Mouse (Mus musculus) kidney, adult 2 months (tissue): ENCODE measurements around the gene Cs. TPM values are rescaled to one million over a fixed set of nuclear protein-coding genes. Genes with fewer than 3 reads are reported as not detected.
A peak's percentile ranks its signal among the peaks of the same experiment; 100 is the strongest.

Source experiments
- DNase-seq: peaks from one replicate; pipeline ENCODE4 v3.0.0; 2021
- H3K27ac ChIP-seq: fragments of 200-500 bp; 2 replicates; pipeline ENCODE4 v1.5.1; 2012; ENCODE audit warnings: low read depth, low read length, control low read depth, inconsistent platforms; ENCODE audit not compliant: insufficient read depth
- H3K27me3 ChIP-seq: fragments of 200-500 bp; replicated peaks from 2 replicates; pipeline ENCODE4 v1.6.1; 2012; ENCODE audit warnings: mild to moderate bottlenecking, moderate library complexity, low read length, inconsistent platforms; ENCODE audit not compliant: control insufficient read depth, insufficient read depth
- H3K36me3 ChIP-seq: fragments of 200-500 bp; 2 replicates; pipeline ENCODE4 v1.6.1; 2012; ENCODE audit warnings: mild to moderate bottlenecking, moderate library complexity, low read length, inconsistent platforms; ENCODE audit not compliant: control insufficient read depth, insufficient read depth
- H3K4me1 ChIP-seq: fragments of 200-500 bp; 2 replicates; pipeline ENCODE4 v1.6.1; 2011; ENCODE audit warnings: low read length; ENCODE audit not compliant: control insufficient read depth, insufficient read depth
- H3K4me3 ChIP-seq: fragments of 200-500 bp; 2 replicates; pipeline ENCODE4 v1.5.1; 2011; ENCODE audit warnings: mild to moderate bottlenecking, low read depth, low read length, control low read depth; ENCODE audit not compliant: insufficient read depth
- CTCF ChIP-seq: fragments of 200-500 bp; conservative IDR thresholded peaks from 2 replicates; pipeline ENCODE4 v1.5.1; 2011; ENCODE audit warnings: low read depth, mild to moderate bottlenecking, control low read depth, low read length, moderate library complexity, mixed read lengths; ENCODE audit not compliant: insufficient read depth, insufficient read length
- POLR2A ChIP-seq: fragments of 200-500 bp; IDR thresholded peaks from one replicate; pipeline ENCODE4 v1.6.1; 2011; ENCODE audit warnings: low read depth, low read length, control low read depth
- WGBS: fragments of 180-500 bp; shearing (Covaris S2); methylation state at CpG from one replicate; pipeline ENCODE4 v1.1.7; 2018; 5-methylcytosine and 5-hydroxymethylcytosine counted together
- polyA plus RNA-seq: library from polyadenylated mRNA; depleted of rRNA; stranded (reverse); fragments of >200 nt; gene quantifications from 2 replicates; pipeline ENCODE4 v1.2.3, GENCODE M21; 2012

The Cs gene
- polyA plus RNA-seq, 1 experiment = 273 TPM

DNA sequence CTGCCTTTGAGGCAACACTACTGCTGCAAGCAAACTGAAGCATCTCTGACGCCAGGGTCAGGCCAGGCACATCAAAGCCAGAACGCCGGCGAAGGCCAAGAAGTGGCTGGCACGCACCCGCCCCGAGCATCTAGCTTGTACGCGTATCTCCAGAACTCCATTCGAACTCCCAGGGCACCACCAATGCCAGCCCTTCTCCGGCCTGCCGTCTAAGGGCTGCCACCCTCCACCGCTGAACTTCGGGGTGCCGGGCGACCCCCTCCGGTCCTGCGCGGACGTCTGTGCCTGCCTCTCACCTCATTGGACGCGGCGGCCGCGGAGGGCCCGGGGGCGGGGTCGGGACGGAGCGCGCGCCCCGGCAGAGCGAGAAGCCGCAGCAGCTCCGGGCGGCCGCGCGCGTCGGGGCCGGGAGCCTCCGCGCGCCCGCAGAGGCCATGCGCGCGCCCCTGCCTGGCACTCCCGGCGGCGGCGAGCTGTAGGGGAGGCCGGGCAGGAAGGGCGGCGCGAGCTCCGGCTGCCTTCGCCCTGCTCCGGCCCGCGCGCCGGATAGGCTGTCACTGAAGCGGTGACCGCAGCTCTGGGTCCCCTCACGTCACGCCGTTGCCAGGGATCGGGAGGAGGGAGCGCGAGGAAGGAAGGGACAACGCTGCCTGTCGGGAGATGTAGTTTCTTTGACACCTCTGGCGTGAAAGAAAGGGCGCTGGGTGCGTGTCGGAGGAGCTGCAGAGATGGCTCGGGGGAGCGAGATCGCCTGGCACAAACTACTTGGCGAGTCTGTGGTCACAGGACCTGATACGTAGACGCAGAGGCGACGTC, 31.1 kb downstream of the Cs start, which contains the start of gene Coq10a:
TSS of gene Coq10a (minus strand) at position 596 of the 816 bp plus-strand sequence.
- TF ChIP-seq POLR2A (peak; percentile 83), CTCF (no peak)
- WGBS = 2% methylated on average over 72 of the region's 87 CpGs
- Histone ChIP-seq H3K27ac (peak within 1 kb of the TSS; percentile 80), H3K4me3 (peak within 1 kb of the TSS; percentile 75), H3K36me3 (no peaks in the 10 kb centered on the region), H3K27me3 (no peaks in the 10 kb centered on the region), H3K4me1 (peaks cover 10% of the 10 kb centered on the region)
- DNase-seq = peak; percentile 96

DNA sequence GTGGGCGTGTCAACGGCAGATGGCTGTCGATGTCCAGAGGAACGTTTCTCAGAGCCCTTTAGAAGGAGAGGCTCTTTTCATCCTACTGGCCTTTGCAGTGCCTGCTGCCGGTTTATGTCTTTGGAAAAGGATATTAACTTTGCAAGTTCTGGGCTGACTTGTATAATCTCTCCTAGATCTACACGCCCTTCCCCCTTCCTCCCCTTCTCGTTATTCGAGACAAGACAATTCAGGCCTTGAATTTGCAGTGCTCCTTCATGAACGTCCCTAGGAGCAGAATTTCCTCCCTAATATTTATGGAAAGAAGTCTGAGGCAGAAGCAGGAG, 31.6 kb downstream of the Cs start:
- Histone ChIP-seq H3K27ac (peak overlapping the region; percentile 54), H3K4me3 (peak overlapping the region; percentile 75), H3K27me3 (no peaks in the 10 kb centered on the region), H3K36me3 (no peaks in the 10 kb centered on the region), H3K4me1 (peaks cover 10% of the 10 kb centered on the region)
- no peak for TF ChIP-seq CTCF
- TF ChIP-seq POLR2A = no peak
- DNase-seq = no peak
- WGBS = 4% methylated on average over 9 of the region's 9 CpGs

DNA sequence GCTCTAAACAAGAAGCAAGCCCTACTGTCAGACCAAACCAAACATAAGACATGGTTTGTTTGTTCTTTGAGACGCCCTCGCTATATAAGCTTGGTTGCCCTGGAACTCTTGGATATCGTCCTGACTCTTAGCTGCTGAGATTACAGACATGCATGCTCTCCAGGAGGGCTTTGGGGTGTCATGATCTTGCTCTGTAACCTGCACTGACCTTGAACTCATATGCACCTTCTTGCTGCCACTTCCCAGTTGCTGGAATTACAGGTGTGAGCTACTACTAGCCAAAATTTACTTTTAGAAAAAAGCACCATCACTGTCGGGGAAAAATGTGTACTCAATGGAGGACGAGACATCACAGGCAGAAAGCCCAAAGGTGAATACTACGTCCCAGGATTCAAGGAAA, 32.1 kb downstream of the Cs start:
- H3K27me3 ChIP-seq = no peaks in the 10 kb centered on the region

DNA sequence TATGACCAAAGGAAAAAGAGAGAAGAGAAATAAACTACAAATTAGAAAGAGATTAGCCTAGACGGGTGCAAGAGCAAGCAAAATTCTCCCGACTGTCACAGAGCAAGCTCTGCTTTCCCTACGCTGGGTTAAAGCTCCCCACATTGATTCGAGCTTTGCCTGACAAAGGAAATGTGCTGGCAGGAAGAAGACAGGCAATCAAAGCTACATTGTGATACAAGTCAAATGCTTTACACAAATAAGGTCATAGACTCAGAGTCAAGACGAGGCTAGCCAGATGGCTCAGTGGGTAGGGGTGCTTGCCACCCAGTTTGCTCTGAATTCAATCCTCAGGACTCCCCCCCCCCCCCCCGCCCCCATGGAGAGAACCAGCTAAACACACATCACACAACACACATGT, 32.5 kb downstream of the Cs start:
- DNase-seq = no peak
- H3K4me3 ChIP-seq = no peak overlapping the region
- TF ChIP-seq CTCF (no peak), POLR2A (no peak)
- H3K4me1 ChIP-seq = peaks cover 10% of the 10 kb centered on the region
- H3K36me3 ChIP-seq = no peaks in the 10 kb centered on the region
- H3K27ac ChIP-seq = no peak overlapping the region
- 78% methylated on average over 6 of the region's 6 CpGs for WGBS
- no peaks in the 10 kb centered on the region for H3K27me3 ChIP-seq

More for the DNA sequence above, 32.1 kb downstream of the Cs start:
- no peak for DNase-seq
- WGBS = 87% methylated on average over 6 of the region's 6 CpGs
- Histone ChIP-seq H3K27ac (peak overlapping the region; percentile 54), H3K4me3 (0 out of 2 replicates have a peak overlapping the region, but pooled peaks have one; percentile 75), H3K36me3 (no peaks in the 10 kb centered on the region), H3K4me1 (peaks cover 10% of the 10 kb centered on the region)
- TF ChIP-seq CTCF (no peak), POLR2A (no peak)

DNA sequence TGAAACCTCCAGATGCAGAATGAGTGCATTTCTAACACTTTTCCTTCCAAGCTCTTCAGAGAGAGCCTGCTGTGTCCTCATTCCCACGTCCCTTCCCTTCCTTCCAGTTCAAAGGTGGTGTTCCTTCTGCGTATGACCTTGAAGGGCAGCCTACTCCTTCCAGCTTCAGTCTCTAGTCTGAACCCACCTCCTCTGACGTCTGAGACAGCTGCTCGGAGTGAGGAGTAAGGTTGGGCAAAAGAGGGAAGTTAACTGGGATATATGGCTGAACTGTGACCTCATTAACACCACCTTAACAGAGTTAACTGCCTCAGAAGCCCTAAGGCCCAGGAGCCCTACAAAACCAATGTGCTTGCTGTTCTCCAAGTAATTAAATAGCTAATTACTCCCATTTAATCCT, 33.1 kb downstream of the Cs start:
- no peak for DNase-seq
- H3K36me3 ChIP-seq = no peaks in the 10 kb centered on the region
- no peak for TF ChIP-seq POLR2A
- no peak for TF ChIP-seq CTCF
- no peak overlapping the region for H3K4me3 ChIP-seq
- no peaks in the 10 kb centered on the region for H3K27me3 ChIP-seq
- WGBS = 29% methylated on average over 4 of the region's 4 CpGs
- peak overlapping the region; percentile 17; the same call in 1 of the 2 replicates for H3K27ac ChIP-seq
- H3K4me1 ChIP-seq = peaks cover 10% of the 10 kb centered on the region

DNA sequence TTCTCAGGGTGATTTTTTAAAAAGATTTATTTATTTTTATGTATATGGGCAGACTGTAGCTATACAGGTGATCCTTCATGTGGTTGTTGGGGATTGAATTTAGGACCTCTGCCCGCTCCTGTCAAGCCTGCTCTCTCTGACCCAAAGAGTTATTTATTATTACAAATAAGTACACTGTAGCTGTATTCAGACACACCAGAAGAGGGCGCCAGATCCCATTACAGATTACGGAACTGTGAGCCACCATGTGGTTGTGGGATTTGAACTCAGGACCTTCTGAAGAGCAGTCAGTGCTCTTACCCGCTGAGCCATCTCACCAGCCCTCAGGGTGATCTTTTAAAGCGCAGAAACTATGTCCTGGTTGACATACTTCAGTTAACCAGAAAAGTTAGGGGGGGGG, 34.6 kb downstream of the Cs start:
- Histone ChIP-seq H3K27ac (no peak overlapping the region), H3K4me3 (no peak overlapping the region), H3K4me1 (peaks cover 16% of the 10 kb centered on the region), H3K36me3 (no peaks in the 10 kb centered on the region), H3K27me3 (no peaks in the 10 kb centered on the region)
- no peak for DNase-seq
- 76% methylated on average over 5 of the region's 5 CpGs for WGBS
- no peak for TF ChIP-seq POLR2A
- TF ChIP-seq CTCF = peak; percentile 15; the same call in 1 of the 2 replicates

DNA sequence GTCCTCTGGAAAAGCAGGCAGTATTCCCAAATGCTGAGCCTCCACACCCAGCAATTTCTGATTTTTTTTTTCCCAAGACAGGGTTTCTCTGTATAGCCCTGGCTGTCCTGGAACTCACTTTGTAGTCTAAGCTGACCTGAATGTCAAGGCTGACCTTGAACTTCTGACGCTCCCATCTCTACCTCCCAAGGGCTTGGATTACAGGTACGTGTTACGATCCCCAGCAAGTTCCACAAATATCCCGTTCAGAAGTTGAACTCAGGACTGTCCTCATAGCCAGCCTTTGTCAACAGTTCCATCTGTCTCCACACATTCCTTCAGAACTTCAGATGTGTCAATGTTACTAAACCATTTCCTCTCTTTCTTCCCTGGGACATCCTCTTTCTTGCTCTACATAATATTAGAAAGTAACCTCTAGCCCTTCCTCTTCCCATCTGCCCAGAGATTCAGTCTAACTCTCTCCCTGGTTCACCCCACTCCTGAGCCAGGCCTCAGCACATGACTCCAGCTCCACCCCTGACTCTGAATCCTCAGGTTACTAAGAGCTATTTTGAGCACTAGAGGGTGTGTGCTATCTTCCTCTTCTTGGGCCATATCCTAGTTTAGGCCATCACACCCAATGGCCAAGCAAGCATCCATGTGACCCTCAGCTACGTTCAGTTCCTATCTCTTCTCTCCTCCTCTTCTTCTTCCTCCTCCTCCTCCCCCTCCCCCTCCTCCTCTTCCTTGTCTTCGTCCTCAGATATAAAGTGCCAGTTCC, 35.6 kb downstream of the Cs start:
- no peak overlapping the region for H3K27ac ChIP-seq
- WGBS = 55% methylated on average over 6 of the region's 6 CpGs
- H3K4me3 ChIP-seq = no peak overlapping the region

More for the DNA sequence above, 35.6 kb downstream of the Cs start:
- peaks cover 15% of the 10 kb centered on the region for H3K4me1 ChIP-seq
- no peak for TF ChIP-seq CTCF
- no peak for TF ChIP-seq POLR2A
- no peaks in the 10 kb centered on the region for H3K27me3 ChIP-seq
- DNase-seq = no peak
- H3K36me3 ChIP-seq = no peaks in the 10 kb centered on the region
